Mouse (Mus musculus) intestine, embryonic 14.5 days (tissue): Measurements from ENCODE around the gene Bcl2a1d. TPM values are rescaled to one million over a fixed set of nuclear protein-coding genes. Genes with fewer than 3 reads are reported as not detected.
"Not testable (repeated sequence)": the region's sequence is repeated elsewhere in the genome, so short reads cannot be mapped to it uniquely, and the experiment has no call there.

Source experiments
- ATAC-seq: fragments of 200-750 bp; cut with Nextera tagmentation; replicated peaks from 2 replicates; pipeline ENCODE4 v1.8.0; 2017; ENCODE audit warnings: low read depth, moderate number of reproducible peaks, moderate TSS enrichment, moderate library complexity; ENCODE audit not compliant: low FRiP score, low TSS enrichment
- DNase-seq: peaks from one replicate; pipeline ENCODE4 v3.0.0-alpha.2; 2018; ENCODE audit warnings: low spot score
- H3K27ac ChIP-seq: fragments of 300-500 bp; sonication (generic); 2 replicates; pipeline ENCODE4 v1.5.1; 2014; ENCODE audit warnings: low read depth, mild to moderate bottlenecking, control low read depth
- H3K27me3 ChIP-seq: fragments of 300-500 bp; sonication (generic); replicated peaks from 2 replicates; pipeline ENCODE4 v1.6.1; 2014; ENCODE audit warnings: low read length, control low read depth; ENCODE audit not compliant: control insufficient read depth, insufficient read depth
- H3K36me3 ChIP-seq: fragments of 300-500 bp; sonication (generic); 2 replicates; pipeline ENCODE4 v1.6.1; 2014; ENCODE audit warnings: low read length, control low read depth; ENCODE audit not compliant: control insufficient read depth, insufficient read depth
- H3K4me1 ChIP-seq: fragments of 300-500 bp; sonication (generic); replicated peaks from 2 replicates; pipeline ENCODE4 v1.6.1; 2014; ENCODE audit warnings: low read length, control low read depth, mixed read lengths; ENCODE audit not compliant: control insufficient read depth, insufficient read depth
- H3K4me2 ChIP-seq: fragments of 300-500 bp; sonication (generic); 2 replicates; pipeline ENCODE4 v1.6.1; 2014; ENCODE audit warnings: low read length
- H3K4me3 ChIP-seq: fragments of 300-500 bp; sonication (generic); 2 replicates; pipeline ENCODE4 v1.5.1; 2014; ENCODE audit warnings: low read depth, low read length, control low read depth, mixed read lengths
- H3K9ac ChIP-seq: fragments of 300-500 bp; sonication (generic); 2 replicates; pipeline ENCODE4 v1.6.1; 2014; ENCODE audit warnings: mild to moderate bottlenecking, low read length
- H3K9me3 ChIP-seq: fragments of 300-500 bp; sonication (generic); 2 replicates; pipeline ENCODE4 v1.6.1; 2016; ENCODE audit warnings: low read length, control low read depth; ENCODE audit not compliant: control insufficient read depth
- WGBS: fragments of 180-500 bp; shearing (Covaris S2); extraction: QIAGEN DNeasy Blood & Tissue Kit; methylation state at CpG from one replicate; pipeline ENCODE4 v1.1.7; 2014; 5-methylcytosine and 5-hydroxymethylcytosine counted together
- polyA plus RNA-seq: library from polyadenylated mRNA; unstranded; fragments of >200 nt; fragmentation: Nextera tagmentation; extraction: Ambion mirVana; gene quantifications from 2 replicates; pipeline ENCODE4 v1.2.1, GENCODE M21; 2014

Bcl2a1d gene
- polyA plus RNA-seq, 1 experiment from 2014 or later, result 1.3 TPM

DNA sequence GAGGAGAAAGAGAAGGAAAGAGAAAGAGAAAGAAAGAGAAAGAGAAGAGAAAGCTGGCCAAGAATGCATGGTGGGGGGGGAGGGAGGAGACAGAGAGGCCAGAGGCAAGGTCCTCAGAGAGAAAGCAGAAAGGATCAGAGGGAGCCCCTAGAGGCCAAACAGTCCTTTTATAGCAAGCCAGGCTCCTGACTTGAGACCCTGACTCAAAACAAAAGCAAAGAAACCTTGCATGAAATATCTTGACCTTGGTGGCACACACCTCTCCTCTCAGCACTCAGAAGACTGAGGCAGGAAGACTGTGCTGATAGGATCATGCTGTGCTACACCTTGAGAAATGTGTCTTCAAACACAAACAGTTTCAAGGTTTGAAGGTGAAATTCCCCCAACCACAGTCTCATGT lies 10.1 kb downstream of the Bcl2a1d start:
- H3K27me3 ChIP-seq, DNase-seq, H3K9me3 ChIP-seq, H3K4me3 ChIP-seq, H3K4me2 ChIP-seq, ATAC-seq, H3K4me1 ChIP-seq, H3K27ac ChIP-seq, H3K36me3 ChIP-seq, H3K9ac ChIP-seq: not testable (repeated sequence)

DNA sequence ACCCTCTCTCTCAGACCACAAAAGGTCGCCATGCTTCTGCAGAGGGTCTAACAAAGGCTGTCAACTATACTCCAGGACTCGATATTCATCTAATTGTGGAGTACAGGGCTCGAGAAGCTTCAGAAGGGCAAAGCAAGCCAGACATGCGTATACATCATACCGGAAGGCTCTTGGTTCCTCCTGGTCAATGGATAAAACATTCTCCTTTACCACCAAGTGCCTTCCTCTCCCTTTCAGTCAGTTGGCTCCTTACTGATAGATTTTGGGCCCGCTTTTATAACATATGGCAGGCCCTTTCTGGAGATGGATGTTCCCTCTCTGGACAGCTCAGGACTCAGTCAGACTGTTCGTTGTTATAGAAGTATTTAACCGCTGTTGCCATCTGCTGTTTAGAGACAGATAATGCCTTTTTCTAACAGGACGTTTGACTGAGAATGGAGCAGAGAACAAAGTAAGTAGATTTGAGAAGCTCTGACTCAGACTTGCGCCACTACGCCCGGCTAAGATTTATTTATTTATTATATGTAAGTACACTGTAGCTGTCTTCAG lies 11.7 kb downstream of the Bcl2a1d start, which contains the start of gene Mthfsl:
Gene Mthfsl (minus strand): TSS at position 308 of the 549 bp plus-strand sequence.
- WGBS, result 15% methylated on average over 11 of the region's 12 CpGs
- H3K36me3 ChIP-seq, H3K4me1 ChIP-seq, H3K9me3 ChIP-seq, H3K27me3 ChIP-seq: not testable (repeated sequence)
- peak within 1 kb of the TSS; percentile 34; the same call in 1 of the 2 replicates for H3K9ac ChIP-seq
- peak within 1 kb of the TSS; percentile 48 for H3K4me2 ChIP-seq
- H3K27ac ChIP-seq, result peak within 1 kb of the TSS; percentile 51
- ATAC-seq, result peak; percentile 70
- DNase-seq, result peak; percentile 53
- H3K4me3 ChIP-seq, result peak within 1 kb of the TSS; percentile 36

DNA sequence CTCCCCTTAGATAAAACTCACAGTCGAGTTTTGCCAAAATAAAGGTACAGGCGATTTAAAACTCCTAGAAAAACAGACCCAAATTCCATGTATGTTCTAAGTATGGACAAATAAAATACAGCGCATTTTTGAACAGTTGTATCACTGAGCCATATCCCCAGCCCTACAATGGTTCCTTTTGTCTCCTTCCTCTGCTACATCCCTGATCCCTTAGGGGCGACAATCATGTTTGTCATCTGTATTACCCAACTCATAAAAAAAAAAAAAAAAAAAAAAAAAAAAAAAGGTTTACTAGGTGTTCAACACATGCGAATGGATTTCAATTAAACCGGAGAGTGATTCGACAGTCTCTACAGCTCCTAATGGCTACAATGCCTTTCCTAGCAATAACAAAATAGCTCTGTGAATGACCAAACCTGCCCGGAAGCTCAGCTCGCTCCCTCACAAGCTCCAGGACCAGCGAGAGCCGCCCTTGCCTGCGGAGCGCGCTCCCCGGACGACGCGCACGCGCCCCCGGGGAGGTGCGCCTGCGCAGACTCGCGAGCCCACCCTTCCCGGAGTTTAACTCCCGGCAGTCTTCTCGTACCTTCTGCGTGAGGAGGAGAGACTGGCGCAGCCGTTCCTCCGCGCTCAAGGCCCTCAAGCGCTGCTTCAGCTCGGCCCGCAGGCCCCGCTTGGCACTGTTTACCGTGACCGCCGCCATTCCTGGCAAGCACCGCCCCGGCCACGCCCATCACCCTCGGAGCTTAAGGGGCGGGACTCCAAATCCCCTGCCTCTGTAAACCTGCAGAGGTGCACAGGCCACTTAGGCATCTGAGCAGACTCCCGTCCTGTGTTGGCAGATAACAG lies 12.4 kb downstream of the Bcl2a1d start:
- H3K36me3 ChIP-seq, H3K9me3 ChIP-seq, H3K27me3 ChIP-seq, H3K4me1 ChIP-seq: not testable (repeated sequence)
- ATAC-seq (peak; percentile 96), DNase-seq (peak; percentile 57)
- 7% methylated on average over 13 of the region's 46 CpGs for WGBS
- H3K27ac ChIP-seq, result peak overlapping the region; percentile 51; the same call in 1 of the 2 replicates
- H3K4me3 ChIP-seq, result peak overlapping the region; percentile 36
- H3K4me2 ChIP-seq, result peak overlapping the region; percentile 48
- H3K9ac ChIP-seq, result peak overlapping the region; percentile 34; the same call in 1 of the 2 replicates

DNA sequence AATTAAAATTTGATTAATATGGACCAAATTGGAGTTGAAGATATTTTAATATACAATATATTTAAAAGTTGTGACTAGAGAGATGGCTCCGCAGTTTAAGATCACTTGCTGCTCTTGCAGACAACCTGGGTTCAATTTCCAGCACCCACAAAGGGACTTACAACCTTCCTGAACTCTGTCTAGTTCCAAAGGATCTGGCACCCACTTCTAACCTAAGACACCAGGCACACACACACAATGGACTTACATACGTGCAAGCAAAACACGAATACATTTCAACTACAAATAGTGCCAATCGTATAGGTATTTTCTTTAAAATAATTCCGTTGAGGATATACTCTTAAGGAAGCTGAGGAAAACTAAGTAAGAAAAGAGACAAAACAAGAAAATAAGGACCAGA lies 13.1 kb downstream of the Bcl2a1d start:
- H3K9me3 ChIP-seq, H3K9ac ChIP-seq, H3K36me3 ChIP-seq, H3K4me3 ChIP-seq, H3K4me1 ChIP-seq, ATAC-seq, H3K27me3 ChIP-seq, H3K27ac ChIP-seq, DNase-seq: not testable (repeated sequence)
- H3K4me2 ChIP-seq, result peak overlapping the region; percentile 48; the same call in 1 of the 2 replicates
- WGBS, result 66% methylated on average over 5 of the region's 5 CpGs

DNA sequence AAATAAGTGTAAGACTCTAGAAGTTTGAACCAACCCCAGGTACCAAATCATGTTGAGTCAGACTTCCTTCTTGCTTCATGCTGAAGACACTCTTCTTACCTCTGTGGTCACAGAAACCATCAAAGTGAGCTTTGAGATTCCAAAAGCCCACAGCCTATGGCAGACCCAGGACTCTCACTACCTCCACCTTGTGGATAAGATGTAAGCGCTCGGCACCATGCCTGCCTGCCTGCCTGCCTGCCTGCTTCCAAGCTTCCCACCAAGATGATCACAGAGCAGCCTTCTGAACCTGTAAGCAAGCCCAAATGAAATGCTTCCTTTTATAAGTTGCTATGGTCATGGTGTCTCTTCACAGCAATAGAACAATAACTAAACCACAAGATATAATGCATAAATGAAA lies 13.6 kb downstream of the Bcl2a1d start:
- not testable (repeated sequence) for H3K36me3 ChIP-seq, H3K4me1 ChIP-seq, ATAC-seq, H3K4me3 ChIP-seq, H3K27me3 ChIP-seq, H3K4me2 ChIP-seq, H3K27ac ChIP-seq, H3K9ac ChIP-seq, H3K9me3 ChIP-seq
- 22% methylated on average over 2 of the region's 2 CpGs for WGBS
- peak; percentile 48 for DNase-seq

DNA sequence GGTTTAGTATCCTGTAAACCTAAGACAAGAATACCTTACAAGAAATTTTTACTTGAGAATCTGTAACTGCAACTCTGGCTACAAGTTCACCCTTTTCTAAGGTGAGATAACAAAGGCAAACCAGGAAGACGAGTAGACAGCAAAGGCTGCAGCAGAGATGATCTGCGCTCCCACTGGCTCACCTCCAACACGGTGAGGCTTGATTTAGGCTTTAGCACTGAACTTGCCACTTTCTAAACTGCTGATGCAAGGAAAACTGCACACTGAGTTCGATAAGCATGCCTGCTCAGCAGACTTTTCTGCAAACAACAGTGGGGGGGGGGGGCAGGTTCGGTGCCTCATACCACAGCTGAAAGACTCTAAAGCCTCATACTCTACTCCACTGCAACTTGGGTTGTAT lies 17.2 kb downstream of the Bcl2a1d start:
- not testable (repeated sequence) for H3K27ac ChIP-seq, H3K36me3 ChIP-seq, H3K4me1 ChIP-seq, H3K27me3 ChIP-seq, ATAC-seq, H3K4me3 ChIP-seq, H3K9me3 ChIP-seq, DNase-seq, H3K9ac ChIP-seq, H3K4me2 ChIP-seq
- 85% methylated on average over 5 of the region's 5 CpGs for WGBS

DNA sequence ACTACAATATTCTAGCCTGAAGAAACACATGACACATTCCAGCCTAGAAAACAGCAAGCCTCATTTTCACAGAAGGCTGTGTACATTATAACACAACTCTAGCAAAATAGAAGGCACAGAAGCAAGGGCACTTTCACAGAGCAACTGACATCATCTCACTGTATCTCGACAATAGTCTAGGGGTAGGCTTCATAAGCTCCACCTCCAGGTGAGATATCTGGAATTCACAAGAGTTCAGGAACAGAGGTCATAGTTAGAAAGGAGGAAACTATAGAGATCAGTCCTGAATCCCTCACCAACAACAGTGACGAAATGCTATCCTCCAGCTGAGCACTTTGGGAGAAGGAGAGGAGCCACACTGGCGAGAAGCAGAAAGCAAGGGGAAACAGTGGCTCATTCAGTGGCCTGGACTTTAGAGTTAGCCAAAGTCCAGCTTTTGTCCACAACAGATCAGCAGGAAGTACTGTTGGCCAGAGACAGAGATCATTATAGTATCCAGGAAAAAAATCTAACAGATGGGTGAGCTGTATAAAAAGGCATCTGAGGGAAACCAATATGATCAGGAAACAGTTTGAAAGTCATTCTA lies 19.5 kb downstream of the Bcl2a1d start:
- H3K4me1 ChIP-seq, ATAC-seq, H3K4me3 ChIP-seq, H3K36me3 ChIP-seq, H3K4me2 ChIP-seq, H3K27me3 ChIP-seq, DNase-seq, H3K27ac ChIP-seq, H3K9me3 ChIP-seq, H3K9ac ChIP-seq: not testable (repeated sequence)
- WGBS, result 82% methylated on average over 3 of the region's 3 CpGs

DNA sequence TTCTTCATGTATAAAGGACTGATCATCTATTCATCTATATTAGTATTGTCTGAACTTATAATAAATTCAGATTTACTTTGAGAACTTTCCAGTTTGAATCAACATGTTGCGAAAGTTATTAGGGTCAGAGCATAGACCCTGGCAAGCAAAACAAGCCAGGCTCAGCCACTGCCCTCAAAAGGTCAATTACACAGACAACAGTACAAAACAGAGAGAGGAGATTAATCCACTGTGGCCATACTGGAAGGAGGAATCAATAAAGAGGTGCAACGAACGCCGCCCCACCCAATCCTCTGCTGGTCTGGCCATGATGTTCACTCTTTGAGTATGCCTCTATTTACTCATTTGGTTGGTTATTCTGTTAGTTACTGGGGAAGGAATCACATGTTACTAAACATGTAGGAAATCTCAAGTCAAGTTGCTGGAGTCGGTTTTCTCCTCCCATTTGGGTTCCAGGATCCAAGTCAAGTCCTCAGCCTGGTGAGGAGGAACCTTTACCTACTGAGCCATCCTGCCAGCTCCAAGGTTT lies 20.7 kb downstream of the Bcl2a1d start:
- ATAC-seq, H3K27me3 ChIP-seq, H3K9ac ChIP-seq, H3K27ac ChIP-seq, H3K36me3 ChIP-seq, DNase-seq, H3K9me3 ChIP-seq, H3K4me2 ChIP-seq, H3K4me1 ChIP-seq, H3K4me3 ChIP-seq: not testable (repeated sequence)
- WGBS, result 87% methylated on average over 4 of the region's 5 CpGs
